Mouse (Mus musculus) liver, embryonic 15.5 days (tissue): Measurements from ENCODE around the gene Cdk15. TPM values are rescaled to one million over a fixed set of nuclear protein-coding genes. Genes with fewer than 3 reads are reported as not detected.

Experiments
- ATAC-seq: fragments of 200-750 bp; cut with Nextera tagmentation; 2 replicates; pipeline ENCODE4 v1.8.0; 2017; ENCODE audit warnings: moderate number of reproducible peaks, mild to moderate bottlenecking, moderate library complexity; ENCODE audit not compliant: insufficient read depth
- H3K27ac ChIP-seq: fragments of 300-500 bp; sonication (generic); replicated peaks from 2 replicates; pipeline ENCODE4 v1.5.1; 2015; ENCODE audit warnings: mild to moderate bottlenecking, inconsistent platforms
- H3K27me3 ChIP-seq: fragments of 300-500 bp; sonication (generic); 2 replicates; pipeline ENCODE4 v1.6.1; 2015; ENCODE audit warnings: mild to moderate bottlenecking, inconsistent platforms
- H3K36me3 ChIP-seq: fragments of 300-500 bp; sonication (generic); replicated peaks from 2 replicates; pipeline ENCODE4 v1.6.1; 2015; ENCODE audit warnings: moderate library complexity, mild to moderate bottlenecking, inconsistent platforms
- H3K4me1 ChIP-seq: fragments of 300-500 bp; sonication (generic); replicated peaks from 2 replicates; pipeline ENCODE4 v1.6.1; 2015; ENCODE audit warnings: inconsistent platforms
- H3K4me2 ChIP-seq: fragments of 300-500 bp; sonication (generic); 2 replicates; pipeline ENCODE4 v1.6.1; 2015; ENCODE audit warnings: moderate library complexity, mild to moderate bottlenecking, inconsistent platforms
- H3K4me3 ChIP-seq: fragments of 300-500 bp; sonication (generic); replicated peaks from 2 replicates; pipeline ENCODE4 v1.5.1; 2015; ENCODE audit warnings: mild to moderate bottlenecking, inconsistent platforms
- H3K9ac ChIP-seq: fragments of 300-500 bp; sonication (generic); 2 replicates; pipeline ENCODE4 v1.6.1; 2015; ENCODE audit warnings: moderate library complexity, mild to moderate bottlenecking, inconsistent platforms
- H3K9me3 ChIP-seq: fragments of 300-500 bp; sonication (generic); replicated peaks from 2 replicates; pipeline ENCODE4 v1.6.1; 2016; ENCODE audit warnings: inconsistent platforms
- WGBS: fragments of 180-500 bp; shearing (Covaris S2); methylation state at CpG from one replicate; pipeline ENCODE4 v1.1.7; 2015; ENCODE audit warnings: mixed read lengths; ENCODE audit not compliant: insufficient replicate concordance; 5-methylcytosine and 5-hydroxymethylcytosine counted together
- polyA plus RNA-seq: library from polyadenylated mRNA; unstranded; fragments of >200 nt; fragmentation: Nextera tagmentation; extraction: Ambion mirVana; gene quantifications from 2 replicates; pipeline ENCODE4 v1.2.1, GENCODE M21; 2015

The Cdk15 gene
- polyA plus RNA-seq, 1 experiment from 2014 or later: not detected

- Histone ChIP-seq H3K9me3 (no peaks in the 10 kb centered on the region), H3K4me3 (no peak overlapping the region), H3K36me3 (no peaks in the 10 kb centered on the region), H3K27ac (no peak overlapping the region), H3K4me1 (0 out of 2 replicates have a peak, but pooled peaks cover 3% of the 10 kb centered on the region), H3K27me3 (no peaks in the 10 kb centered on the region), H3K9ac (no peak overlapping the region), H3K4me2 (no peak overlapping the region)
- ATAC-seq: no peak
- WGBS: 41% methylated on average over 2 of the region's 2 CpGs
Observed at GRCm38 (mm10) chr1:59395992-59396391, 139.3 kb downstream of the Cdk15 start.

- no peak overlapping the region for H3K27ac ChIP-seq
- H3K4me2 ChIP-seq: no peak overlapping the region
- H3K9me3 ChIP-seq: no peaks in the 10 kb centered on the region
- 0 out of 2 replicates have a peak, but pooled peaks cover 3% of the 10 kb centered on the region for H3K4me1 ChIP-seq
- H3K9ac ChIP-seq: no peak overlapping the region
- ATAC-seq: no peak
- H3K36me3 ChIP-seq: no peaks in the 10 kb centered on the region
- 58% methylated on average over 2 of the region's 2 CpGs for WGBS
- no peak overlapping the region for H3K4me3 ChIP-seq
- no peaks in the 10 kb centered on the region for H3K27me3 ChIP-seq
Observed at GRCm38 (mm10) chr1:59399554-59400325, 143.0 kb downstream of the Cdk15 start.

- 48% methylated on average over 4 of the region's 4 CpGs for WGBS
- H3K36me3 ChIP-seq: no peaks in the 10 kb centered on the region
- no peaks in the 10 kb centered on the region for H3K27me3 ChIP-seq
- no peak overlapping the region for H3K9ac ChIP-seq
- H3K4me2 ChIP-seq: no peak overlapping the region
- no peak for ATAC-seq
- H3K4me3 ChIP-seq: no peak overlapping the region
- H3K9me3 ChIP-seq: no peaks in the 10 kb centered on the region
- H3K4me1 ChIP-seq: 0 out of 2 replicates have a peak, but pooled peaks cover 3% of the 10 kb centered on the region
- no peak overlapping the region for H3K27ac ChIP-seq
Observed at GRCm38 (mm10) chr1:59401253-59401652, 144.5 kb downstream of the Cdk15 start.

Other genes with a start within 250 kb of the Cdk15 start
- gene C2cd6, start 162.0 kb upstream of the Cdk15 start, polyA plus RNA-seq: not detected in 2 replicates
- gene Tmem237, start 136.5 kb upstream of the Cdk15 start, polyA plus RNA-seq: 5.2 and 5.8 TPM in 2 replicates
- 0.17 and 0.28 TPM in 2 replicates for gene Mpp4, start 93.5 kb upstream of the Cdk15 start, polyA plus RNA-seq
- gene Als2, start 19.7 kb upstream of the Cdk15 start, polyA plus RNA-seq: 5.7 and 6.6 TPM in 2 replicates
- gene Fzd7, start 225.5 kb downstream of the Cdk15 start, polyA plus RNA-seq: 1.1 and 1.3 TPM in 2 replicates